Mouse (Mus musculus) kidney, postnatal 0 days (tissue): ENCODE results near the gene Nxph4. TPM values are rescaled to one million over a fixed set of nuclear protein-coding genes. Genes with fewer than 3 reads are reported as not detected.

Experiments used
- ATAC-seq: fragments of 200-750 bp; cut with Nextera tagmentation; replicated peaks from 2 replicates; pipeline ENCODE4 v1.8.0; 2017; ENCODE audit warnings: low read depth, moderate number of reproducible peaks, moderate TSS enrichment, moderate library complexity; ENCODE audit not compliant: low FRiP score
- DNase-seq: peaks from one replicate; pipeline ENCODE4 v3.0.0-alpha.2; 2016; ENCODE audit warnings: low spot score
- H3K27ac ChIP-seq: fragments of 300-500 bp; sonication (generic); 2 replicates; pipeline ENCODE4 v1.5.1; 2014; ENCODE audit warnings: mild to moderate bottlenecking
- H3K27me3 ChIP-seq: fragments of 300-500 bp; sonication (generic); 2 replicates; pipeline ENCODE4 v1.6.1; 2014; ENCODE audit warnings: low read length, mixed read lengths; ENCODE audit not compliant: insufficient read depth
- H3K36me3 ChIP-seq: fragments of 300-500 bp; sonication (generic); 2 replicates; pipeline ENCODE4 v1.6.1; 2014; ENCODE audit warnings: low read length, mixed read lengths; ENCODE audit not compliant: insufficient read depth
- H3K4me1 ChIP-seq: fragments of 300-500 bp; sonication (generic); replicated peaks from 2 replicates; pipeline ENCODE4 v1.6.1; 2014; ENCODE audit warnings: antibody characterized with exemption, low read length, mixed read lengths; ENCODE audit not compliant: insufficient read depth
- H3K4me2 ChIP-seq: fragments of 300-500 bp; sonication (generic); 2 replicates; pipeline ENCODE4 v1.6.1; 2014; ENCODE audit warnings: mild to moderate bottlenecking, low read length, moderate library complexity, mixed read lengths
- H3K4me3 ChIP-seq: fragments of 300-500 bp; sonication (generic); replicated peaks from 2 replicates; pipeline ENCODE4 v1.5.1; 2014; ENCODE audit warnings: low read depth, low read length
- H3K9ac ChIP-seq: fragments of 300-500 bp; sonication (generic); 2 replicates; pipeline ENCODE4 v1.6.1; 2014; ENCODE audit warnings: low read depth, low read length
- H3K9me3 ChIP-seq: fragments of 300-500 bp; sonication (generic); replicated peaks from 2 replicates; pipeline ENCODE4 v1.6.1; 2016; ENCODE audit warnings: low read length, inconsistent platforms, mixed read lengths
- CTCF ChIP-seq: IDR thresholded peaks from 2 replicates; pipeline ENCODE4 v1.5.1; 2016; ENCODE audit warnings: antibody characterized with exemption, low read depth, mild to moderate bottlenecking, moderate library complexity
- WGBS: fragments of 180-500 bp; shearing (Covaris S2); extraction: QIAGEN DNeasy Blood & Tissue Kit; methylation state at CpG from one replicate; pipeline ENCODE4 v1.1.7; 2014; 5-methylcytosine and 5-hydroxymethylcytosine counted together
- polyA plus RNA-seq: library from polyadenylated mRNA; unstranded; fragments of >200 nt; fragmentation: Nextera tagmentation; extraction: Ambion mirVana; gene quantifications from 2 replicates; pipeline ENCODE4 v1.2.1, GENCODE M21; 2015

The Nxph4 gene
- polyA plus RNA-seq, 1 experiment from 2014 or later: 0.93 TPM

DNA sequence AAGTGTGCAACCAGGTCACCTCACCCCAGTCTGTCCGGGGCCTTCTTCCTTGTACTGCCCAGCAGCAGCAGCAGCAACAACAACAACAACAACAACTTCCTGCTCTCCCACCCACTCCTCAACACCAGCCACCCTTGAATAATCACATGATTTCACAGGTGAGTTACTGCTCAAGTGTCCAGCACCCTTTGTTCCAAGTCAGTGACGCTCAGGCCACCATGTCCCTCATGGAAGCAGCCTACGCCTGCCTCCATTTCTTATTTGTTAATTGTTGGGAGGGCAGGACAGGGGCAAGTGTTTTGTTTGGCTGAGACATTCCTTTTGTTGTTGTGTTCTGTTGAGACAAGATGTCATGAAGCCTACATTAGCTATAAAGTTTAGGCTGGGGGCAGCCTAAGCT, 57.8 kb downstream of the Nxph4 start:
- Histone ChIP-seq H3K27me3 (no peaks in the 10 kb centered on the region), H3K4me1 (no peaks in the 10 kb centered on the region; the same call in 1 of the 2 replicates), H3K9ac (no peak overlapping the region), H3K36me3 (peaks cover 37% of the 10 kb centered on the region), H3K9me3 (no peaks in the 10 kb centered on the region), H3K4me3 (no peak overlapping the region), H3K4me2 (no peak overlapping the region), H3K27ac (peak overlapping the region; percentile 47; the same call in 1 of the 2 replicates)
- WGBS: 32% methylated on average over 3 of the region's 3 CpGs
- no peak for DNase-seq
- no peak for ATAC-seq
- no peak for TF ChIP-seq CTCF

Other genes with a start within 250 kb of the Nxph4 start
- gene Mbd6, start 245.5 kb downstream of the Nxph4 start, polyA plus RNA-seq: 10.5 and 10.7 TPM in 2 replicates
- 99.1 and 103 TPM in 2 replicates for gene Mars, start 222.8 kb downstream of the Nxph4 start, polyA plus RNA-seq
- 3.7 and 3.8 TPM in 2 replicates for gene Arhgap9, start 212.6 kb downstream of the Nxph4 start, polyA plus RNA-seq
- gene Gli1, start 192.6 kb downstream of the Nxph4 start, polyA plus RNA-seq: 3.3 and 4.1 TPM in 2 replicates
- gene Inhbe, start 180.1 kb downstream of the Nxph4 start, polyA plus RNA-seq: not detected in 2 replicates
- 0.14 and 0.23 TPM in 2 replicates for gene Inhbc, start 164.1 kb downstream of the Nxph4 start, polyA plus RNA-seq
- gene R3hdm2, start 154.2 kb downstream of the Nxph4 start, polyA plus RNA-seq: 33.1 and 34.4 TPM in 2 replicates
- 0.16 and 0.31 TPM in 2 replicates for gene Stac3, start 32.9 kb downstream of the Nxph4 start, polyA plus RNA-seq
- gene Ndufa4l2, start 19.6 kb downstream of the Nxph4 start, polyA plus RNA-seq: 57.8 and 63.2 TPM in 2 replicates
- 71.1 and 76.0 TPM in 2 replicates for gene Shmt2, start 12.1 kb downstream of the Nxph4 start, polyA plus RNA-seq
- 42.6 and 44.5 TPM in 2 replicates for gene Lrp1, start 86.6 kb upstream of the Nxph4 start, polyA plus RNA-seq
- gene Stat6, start 108.4 kb upstream of the Nxph4 start, polyA plus RNA-seq: 26.2 and 27.0 TPM in 2 replicates
- gene Nemp1, start 132.3 kb upstream of the Nxph4 start, polyA plus RNA-seq: 6.6 and 6.9 TPM in 2 replicates
- gene Nab2, start 134.0 kb upstream of the Nxph4 start, polyA plus RNA-seq: 21.5 and 24.3 TPM in 2 replicates
- gene Myo1a, start 170.6 kb upstream of the Nxph4 start, polyA plus RNA-seq: 0.07 and 0.18 TPM in 2 replicates
- gene Tac2, start 189.9 kb upstream of the Nxph4 start, polyA plus RNA-seq: 2.5 and 2.6 TPM in 2 replicates
- 2.8 and 3.0 TPM in 2 replicates for gene Zbtb39, start 205.0 kb upstream of the Nxph4 start, polyA plus RNA-seq
- gene Gpr182, start 217.2 kb upstream of the Nxph4 start, polyA plus RNA-seq: 8.3 and 8.9 TPM in 2 replicates
- gene Rdh1, start 225.2 kb upstream of the Nxph4 start, polyA plus RNA-seq: 0.21 and 0.28 TPM in 2 replicates
- gene Rdh16f1, start 225.2 kb upstream of the Nxph4 start, polyA plus RNA-seq: 0.87 and 0.98 TPM in 2 replicates
- not detected in 2 replicates for gene Rdh9, start 241.8 kb upstream of the Nxph4 start, polyA plus RNA-seq